In genomic region chr3:152106225-152107148, GRCm38 (mm10) we compare ENCODE assay signal across 8 mouse cellular contexts. TPM values are rescaled to one million over a fixed set of nuclear protein-coding genes. Genes with fewer than 3 reads are reported as not detected.
A peak's percentile ranks its signal among the peaks of the same experiment; 100 is the strongest.
DNase-seq lines count a peak whose midpoint lies in the region; ATAC-seq and TF ChIP-seq lines count a peak whose summit lies in the region.

No protein-coding gene starts in this region.

- WGBS in heart, embryonic 13.5 days: 3% methylated on average over 28 of the region's 28 CpGs
- 2% methylated on average over 28 of the region's 28 CpGs for WGBS in cerebellum, adult 2 months
- WGBS in neural tube, embryonic 13.5 days: 2% methylated on average over 28 of the region's 28 CpGs

- peak overlapping the region; percentile 86 for H3K4me2 ChIP-seq in heart, embryonic 13.5 days
- peak overlapping the region; percentile 83 for H3K4me2 ChIP-seq in neural tube, embryonic 13.5 days

- no peak for TF ChIP-seq CTCF in cerebellum, adult 2 months (IDR thresholded peaks at IDR 0.05; ENCODE audit: borderline replicate concordance, insufficient read depth, low read depth, low read length)

- 0 out of 2 replicates have a peak, but pooled peaks have one; percentile 10 for ATAC-seq in heart, embryonic 13.5 days (ENCODE audit: extremely low read depth, insufficient number of reproducible peaks, low FRiP score, low TSS enrichment)
- ATAC-seq in neural tube, embryonic 13.5 days (ENCODE audit: low read depth): peak; percentile 46

- H3K4me3 ChIP-seq in heart, embryonic 13.5 days: peak overlapping the region; percentile 52
- H3K4me3 ChIP-seq in cerebellum, adult 2 months (replicated peaks; ENCODE audit: insufficient read depth, low read depth, low read length): peak overlapping the region; percentile 51
- H3K4me3 ChIP-seq in neural tube, embryonic 13.5 days: peak overlapping the region; percentile 45

- H3K36me3 ChIP-seq in heart, embryonic 13.5 days: no peaks in the 10 kb centered on the region
- H3K36me3 ChIP-seq in neural tube, embryonic 13.5 days: no peaks in the 10 kb centered on the region

- intact Hi-C loops in heart, postnatal 10 days (cut with DNase I): loop anchor here (10.0 kb wide), 1 partner anchor 238 kb away; the partner anchor contains the start of genes Miga1 and Usp33

- H3K27me3 ChIP-seq in heart, embryonic 13.5 days (replicated peaks): peaks cover 10% of the 10 kb centered on the region; the same call in 1 of the 2 replicates
- H3K27me3 ChIP-seq in cerebellum, adult 2 months (ENCODE audit: control insufficient read depth, insufficient read depth, low read length): no peaks in the 10 kb centered on the region
- peaks cover 28% of the 10 kb centered on the region for H3K27me3 ChIP-seq in neural tube, embryonic 13.5 days

- H3K9me3 ChIP-seq in heart, embryonic 13.5 days: 0 out of 2 replicates have a peak, but pooled peaks cover 1% of the 10 kb centered on the region
- H3K9me3 ChIP-seq in neural tube, embryonic 13.5 days: no peaks in the 10 kb centered on the region

- no peak for TF ChIP-seq POLR2A in cerebellum, adult 2 months (IDR thresholded peaks at IDR 0.05; ENCODE audit: borderline replicate concordance, insufficient read depth, low read length)

- peak overlapping the region; percentile 72 for H3K9ac ChIP-seq in heart, embryonic 13.5 days
- peak overlapping the region; percentile 71 for H3K9ac ChIP-seq in neural tube, embryonic 13.5 days

- DNase-seq in heart, postnatal 10 days: no peak
- peak; percentile 21 to 36 for DNase-seq in cerebellum, adult 2 months
- DNase-seq in frontal cortex, postnatal 10 days (ENCODE audit: low spot score in 2 of 2): peak; percentile 56
- peak; percentile 70 to 74 for DNase-seq in left cerebral cortex, adult 9 months (ENCODE audit: low spot score in 2 of 2)
- no peak for DNase-seq in spleen, postnatal 36 days (ENCODE audit: low spot score in 2 of 2)
- DNase-seq in adrenal gland, postnatal 10 days: no peak

- H3K27ac ChIP-seq in heart, embryonic 13.5 days (replicated peaks): no peak overlapping the region
- no peak overlapping the region for H3K27ac ChIP-seq in cerebellum, adult 2 months (ENCODE audit: insufficient read depth, low read length)
- H3K27ac ChIP-seq in neural tube, embryonic 13.5 days (replicated peaks): peak overlapping the region; percentile 46

- peaks cover 50% of the 10 kb centered on the region for H3K4me1 ChIP-seq in heart, embryonic 13.5 days
- no peaks in the 10 kb centered on the region; the same call in 1 of the 2 replicates for H3K4me1 ChIP-seq in cerebellum, adult 2 months (ENCODE audit: control insufficient read depth, insufficient read depth, low read length)
- peaks cover 34% of the 10 kb centered on the region for H3K4me1 ChIP-seq in neural tube, embryonic 13.5 days (replicated peaks)

RNA-seq across cellular contexts. Expression of gene Gipc2, which starts 59.5 kb away (rescaled TPM):
- polyA plus RNA-seq in heart, embryonic 13.5 days (2015; fragmentation: Nextera tagmentation; extraction: Ambion mirVana): 3.2 and 4.6 TPM in 2 replicates
- 1 to 10 TPM; 3.8 to 5.4 TPM for total RNA-seq in heart, postnatal 10 days (2021)
- polyA plus RNA-seq in cerebellum, adult 2 months (2012; rRNA removed): 9.7 and 10.4 TPM in 2 replicates
- 4.4 and 5.7 TPM in 2 replicates for polyA plus RNA-seq in neural tube, embryonic 13.5 days (2015; fragmentation: Nextera tagmentation; extraction: Ambion mirVana)
- 1 to 10 TPM in 1 of 2 experiments, under 1 TPM in 1; 0.94 to 1.7 TPM for total RNA-seq in adrenal gland, postnatal 10 days (2021)

Comparison
In these comparisons a context has a peak if more than half of its experiments do, and no peak if none do; other contexts are left out.
1. DNase-seq: peak in cerebellum, adult 2 months (2 of 2), frontal cortex, postnatal 10 days (2 of 2) and left cerebral cortex, adult 9 months (2 of 2); none in heart, postnatal 10 days (0 of 2), spleen, postnatal 36 days (0 of 2) and adrenal gland, postnatal 10 days (single experiment).
2. Peak in every context shown above with its lines, with median percentiles within 50 percentile points of each other: H3K4me3 ChIP-seq.